Mouse (Mus musculus): Measurements from ENCODE around the gene Myo18b. TPM values are rescaled to one million over a fixed set of nuclear protein-coding genes. Genes with fewer than 3 reads are reported as not detected.

Myo18b gene
- polyA plus RNA-seq, 1 experiment from 2014 or later = 2.0 TPM

DNA sequence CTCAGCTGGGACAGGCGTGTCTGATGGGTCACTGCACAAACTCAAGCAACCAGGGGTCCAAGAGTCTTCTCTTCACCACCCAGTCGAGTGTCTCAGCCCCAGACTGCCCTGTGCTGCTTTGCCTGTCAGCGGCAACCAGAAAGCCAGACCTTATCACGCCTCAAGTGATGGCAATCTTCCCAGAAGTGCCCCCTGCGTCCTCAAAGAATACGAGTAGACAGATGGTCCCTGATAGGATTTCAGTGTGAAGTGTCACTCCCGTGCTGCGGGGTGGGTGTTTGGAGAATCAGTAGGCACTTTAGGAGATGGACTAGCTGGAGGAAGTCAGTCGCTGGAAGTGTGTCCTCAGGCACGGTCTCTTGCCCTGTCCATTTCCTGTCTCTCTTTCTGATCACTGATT lies 165.6 kb downstream of the Myo18b start:
- Histone ChIP-seq H3K9me3 (replicated peaks; ENCODE audit: control insufficient read depth, low read length, poor library complexity, severe bottlenecking) (no peaks in the 10 kb centered on the region), H3K9ac (ENCODE audit: low read depth, low read length) (no peak overlapping the region), H3K4me3 (ENCODE audit: low read depth, low read length) (no peak overlapping the region), H3K36me3 (ENCODE audit: control insufficient read depth, insufficient read depth, low read length) (no peaks in the 10 kb centered on the region), H3K4me2 (ENCODE audit: low read length) (no peak overlapping the region), H3K27ac (ENCODE audit: low read length) (no peak overlapping the region), H3K4me1 (ENCODE audit: control insufficient read depth, insufficient read depth, low read length) (peaks cover 9% of the 10 kb centered on the region; the same call in 1 of the 2 replicates), H3K27me3 (ENCODE audit: control insufficient read depth, insufficient read depth, low read depth, low read length) (no peaks in the 10 kb centered on the region)
- ATAC-seq = no peak
- WGBS = 57% methylated on average over 10 of the region's 10 CpGs

DNA sequence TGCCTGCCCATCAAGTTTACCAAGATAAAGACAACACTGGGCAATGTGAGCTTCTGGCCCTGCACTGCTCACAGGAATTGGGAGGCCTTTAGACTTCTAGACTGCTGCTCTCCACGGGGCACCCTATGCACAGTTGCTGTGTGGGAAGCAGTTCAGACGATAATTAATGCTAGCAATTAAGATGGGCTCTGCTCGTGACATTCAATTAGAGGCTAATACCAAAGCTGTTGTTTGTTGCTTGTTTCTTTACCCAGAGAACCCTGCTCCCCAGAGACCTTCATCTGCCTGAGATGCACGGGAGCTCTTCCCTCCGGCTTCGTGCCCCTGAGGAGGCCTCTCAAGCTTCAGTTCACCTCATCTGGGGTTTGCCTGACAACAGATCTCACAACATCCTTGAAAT lies 167.7 kb downstream of the Myo18b start:
- Histone ChIP-seq H3K9me3 (replicated peaks; ENCODE audit: control insufficient read depth, low read length, poor library complexity, severe bottlenecking) (no peaks in the 10 kb centered on the region), H3K27ac (ENCODE audit: low read length) (no peak overlapping the region), H3K4me1 (ENCODE audit: control insufficient read depth, insufficient read depth, low read length) (peaks cover 9% of the 10 kb centered on the region; the same call in 1 of the 2 replicates), H3K4me2 (ENCODE audit: low read length) (no peak overlapping the region), H3K4me3 (ENCODE audit: low read depth, low read length) (no peak overlapping the region), H3K27me3 (ENCODE audit: control insufficient read depth, insufficient read depth, low read depth, low read length) (no peaks in the 10 kb centered on the region), H3K36me3 (ENCODE audit: control insufficient read depth, insufficient read depth, low read length) (no peaks in the 10 kb centered on the region), H3K9ac (ENCODE audit: low read depth, low read length) (no peak overlapping the region)
- 49% methylated on average over 6 of the region's 6 CpGs for WGBS
- ATAC-seq = no peak

DNA sequence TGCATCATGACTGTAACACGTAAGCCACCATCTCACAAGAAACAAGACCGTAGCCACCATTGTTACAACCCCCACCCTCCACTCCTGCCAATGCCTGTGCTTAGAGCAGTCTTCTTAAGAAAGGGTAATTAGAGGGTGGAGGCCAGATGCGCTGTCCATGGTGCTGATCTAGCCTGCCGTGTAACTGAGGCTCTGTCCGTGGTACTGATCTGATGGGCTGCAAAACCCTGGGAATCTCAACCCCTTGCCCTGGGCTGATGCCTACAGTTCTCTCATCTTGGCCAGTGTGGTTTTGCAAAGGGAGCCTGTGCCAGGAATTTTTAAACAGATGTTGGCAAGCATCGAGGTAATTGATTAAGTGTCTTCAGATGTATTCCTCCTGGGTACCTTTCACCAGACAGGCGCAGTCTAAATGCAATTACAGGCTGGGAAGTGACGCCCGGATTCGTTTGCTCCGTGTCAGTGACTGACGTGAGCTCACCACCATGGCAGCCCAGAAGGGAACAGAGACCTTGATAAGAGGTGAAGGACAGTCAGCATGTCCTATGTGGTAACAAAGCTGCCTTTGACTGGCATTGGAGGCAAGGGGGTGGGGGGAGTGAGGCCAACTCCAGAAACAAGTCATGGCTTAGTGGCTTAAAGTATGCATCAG lies 177.4 kb downstream of the Myo18b start:
- H3K9ac ChIP-seq (ENCODE audit: low read depth, low read length) = no peak overlapping the region
- no peaks in the 10 kb centered on the region for H3K27me3 ChIP-seq (ENCODE audit: control insufficient read depth, insufficient read depth, low read depth, low read length)
- WGBS = 19% methylated on average over 12 of the region's 12 CpGs
- H3K36me3 ChIP-seq (ENCODE audit: control insufficient read depth, insufficient read depth, low read length) = no peaks in the 10 kb centered on the region
- H3K4me2 ChIP-seq (ENCODE audit: low read length) = no peak overlapping the region
- no peaks in the 10 kb centered on the region for H3K9me3 ChIP-seq (replicated peaks; ENCODE audit: control insufficient read depth, low read length, poor library complexity, severe bottlenecking)
- H3K4me1 ChIP-seq (ENCODE audit: control insufficient read depth, insufficient read depth, low read length) = peaks cover 7% of the 10 kb centered on the region; the same call in 1 of the 2 replicates
- no peak overlapping the region; the same call in 1 of the 2 replicates for H3K27ac ChIP-seq (ENCODE audit: low read length)
- peak; percentile 60; the same call in 1 of the 2 replicates for ATAC-seq
- H3K4me3 ChIP-seq (ENCODE audit: low read depth, low read length) = no peak overlapping the region

DNA sequence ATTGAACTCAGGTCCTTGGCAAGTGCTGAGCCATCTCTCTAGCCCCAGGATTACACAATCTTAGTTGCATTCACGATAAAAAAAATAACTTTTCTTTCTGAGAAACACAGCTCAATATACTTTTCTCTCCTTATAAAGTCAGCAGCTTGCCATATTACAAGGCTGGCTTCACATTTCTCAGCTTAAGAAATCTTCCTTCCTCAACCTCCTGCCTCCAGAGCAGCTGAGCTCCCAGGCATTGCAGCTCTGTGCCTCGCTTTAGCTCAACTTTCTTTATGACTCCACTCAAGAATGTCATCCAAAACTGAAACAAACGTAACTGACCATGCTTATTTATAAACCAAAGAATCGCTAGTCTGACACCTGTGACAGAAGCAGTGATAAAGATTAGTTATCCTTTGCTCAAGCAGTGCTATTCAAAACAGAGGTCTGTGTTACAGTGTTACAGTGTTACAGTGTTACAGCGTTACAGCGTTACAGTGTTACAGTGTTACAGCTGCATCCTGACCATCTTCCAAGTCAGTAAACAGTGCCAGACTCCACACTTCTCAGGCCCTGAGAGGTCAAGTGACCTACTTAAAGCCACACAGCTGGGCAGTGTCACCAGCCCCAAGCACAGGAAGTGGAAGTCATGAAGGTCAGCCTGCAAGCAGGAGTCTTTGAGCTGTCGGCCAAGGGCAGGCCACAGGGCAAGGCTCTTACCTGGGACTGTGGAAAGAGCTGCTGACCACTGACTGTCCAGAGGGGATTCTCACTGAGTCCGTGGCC lies 181.3 kb downstream of the Myo18b start:
- no peak overlapping the region for H3K4me2 ChIP-seq (ENCODE audit: low read length)
- H3K27ac ChIP-seq (ENCODE audit: low read length) = no peak overlapping the region
- no peak overlapping the region for H3K4me3 ChIP-seq (ENCODE audit: low read depth, low read length)
- no peaks in the 10 kb centered on the region for H3K9me3 ChIP-seq (replicated peaks; ENCODE audit: control insufficient read depth, low read length, poor library complexity, severe bottlenecking)
- no peaks in the 10 kb centered on the region for H3K36me3 ChIP-seq (ENCODE audit: control insufficient read depth, insufficient read depth, low read length)
- H3K4me1 ChIP-seq (ENCODE audit: control insufficient read depth, insufficient read depth, low read length) = peaks cover 7% of the 10 kb centered on the region; the same call in 1 of the 2 replicates
- H3K9ac ChIP-seq (ENCODE audit: low read depth, low read length) = no peak overlapping the region
- WGBS = 75% methylated on average over 8 of the region's 8 CpGs
- no peaks in the 10 kb centered on the region for H3K27me3 ChIP-seq (ENCODE audit: control insufficient read depth, insufficient read depth, low read depth, low read length)
- no peak for ATAC-seq

DNA sequence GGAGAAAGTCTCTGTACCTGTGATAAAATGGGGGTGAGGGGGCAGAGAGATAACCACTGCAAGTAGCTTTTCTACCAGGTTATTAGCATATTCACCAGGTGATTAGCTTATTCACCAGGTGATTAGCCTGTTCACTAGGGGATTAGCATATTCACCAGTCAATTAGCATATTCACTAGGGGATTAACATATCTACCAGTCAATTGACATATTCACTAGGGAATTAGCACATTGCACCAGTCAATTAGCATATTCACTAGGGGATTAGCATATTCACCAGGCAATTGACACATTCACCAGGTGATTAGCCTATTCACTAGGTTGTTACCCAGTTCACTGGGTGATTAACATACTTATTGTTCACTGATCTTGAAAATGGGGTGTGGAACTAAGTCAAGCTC lies 186.3 kb downstream of the Myo18b start:
- no peaks in the 10 kb centered on the region for H3K4me1 ChIP-seq (ENCODE audit: control insufficient read depth, insufficient read depth, low read length)
- no peak overlapping the region for H3K27ac ChIP-seq (ENCODE audit: low read length)
- H3K9ac ChIP-seq (ENCODE audit: low read depth, low read length) = no peak overlapping the region
- no peaks in the 10 kb centered on the region for H3K9me3 ChIP-seq (replicated peaks; ENCODE audit: control insufficient read depth, low read length, poor library complexity, severe bottlenecking)
- H3K4me3 ChIP-seq (ENCODE audit: low read depth, low read length) = no peak overlapping the region
- no peaks in the 10 kb centered on the region for H3K27me3 ChIP-seq (ENCODE audit: control insufficient read depth, insufficient read depth, low read depth, low read length)
- no peak for ATAC-seq
- no peak overlapping the region for H3K4me2 ChIP-seq (ENCODE audit: low read length)
- no peaks in the 10 kb centered on the region for H3K36me3 ChIP-seq (ENCODE audit: control insufficient read depth, insufficient read depth, low read length)

DNA sequence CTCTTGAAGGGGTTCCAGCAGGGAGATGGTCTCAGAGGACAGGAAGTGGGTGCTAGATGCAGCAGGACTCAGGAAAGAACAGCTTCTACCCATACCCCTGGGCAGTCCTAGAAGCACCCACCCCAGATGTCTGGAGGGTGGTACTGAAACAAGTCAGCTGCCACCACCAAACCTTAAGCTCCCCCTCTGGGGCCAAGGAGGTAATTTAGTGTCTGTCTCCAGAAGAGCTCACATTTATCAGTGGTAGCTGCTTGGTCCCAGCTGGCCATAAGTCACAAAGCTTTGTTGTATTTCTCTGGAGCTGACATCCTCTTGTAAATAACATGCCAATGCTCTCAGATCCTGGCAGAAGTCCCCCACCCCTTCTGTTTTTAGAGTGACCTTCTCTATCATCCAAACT lies 187.7 kb downstream of the Myo18b start:
- no peak for ATAC-seq
- Histone ChIP-seq H3K4me2 (ENCODE audit: low read length) (no peak overlapping the region), H3K4me1 (ENCODE audit: control insufficient read depth, insufficient read depth, low read length) (no peaks in the 10 kb centered on the region), H3K27me3 (ENCODE audit: control insufficient read depth, insufficient read depth, low read depth, low read length) (no peaks in the 10 kb centered on the region), H3K4me3 (ENCODE audit: low read depth, low read length) (no peak overlapping the region), H3K9me3 (replicated peaks; ENCODE audit: control insufficient read depth, low read length, poor library complexity, severe bottlenecking) (no peaks in the 10 kb centered on the region), H3K9ac (ENCODE audit: low read depth, low read length) (no peak overlapping the region), H3K27ac (ENCODE audit: low read length) (no peak overlapping the region), H3K36me3 (ENCODE audit: control insufficient read depth, insufficient read depth, low read length) (no peaks in the 10 kb centered on the region)

DNA sequence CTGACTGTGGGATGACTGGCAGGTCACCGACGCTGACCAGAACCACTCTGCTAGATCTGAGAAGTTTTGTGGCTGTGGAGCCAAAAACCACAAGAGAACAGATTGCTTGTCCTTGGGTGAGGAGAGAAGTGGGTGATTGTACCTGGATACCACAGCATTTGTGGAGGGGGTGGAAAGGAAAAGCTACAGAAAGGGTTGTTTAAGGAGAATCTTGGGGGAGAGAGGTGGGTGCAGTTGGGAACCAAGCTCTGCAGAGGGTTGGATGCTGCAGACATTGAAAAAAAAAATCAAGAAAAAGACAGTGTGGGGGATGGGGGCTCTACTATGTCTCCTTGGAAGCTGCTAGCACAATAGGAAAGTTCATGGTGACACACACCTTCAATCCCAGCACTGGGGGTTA lies 188.7 kb downstream of the Myo18b start:
- no peak for ATAC-seq
- no peak overlapping the region for H3K4me3 ChIP-seq (ENCODE audit: low read depth, low read length)
- no peaks in the 10 kb centered on the region for H3K36me3 ChIP-seq (ENCODE audit: control insufficient read depth, insufficient read depth, low read length)
- H3K27me3 ChIP-seq (ENCODE audit: control insufficient read depth, insufficient read depth, low read depth, low read length) = no peaks in the 10 kb centered on the region
- no peaks in the 10 kb centered on the region for H3K4me1 ChIP-seq (ENCODE audit: control insufficient read depth, insufficient read depth, low read length)
- no peaks in the 10 kb centered on the region for H3K9me3 ChIP-seq (replicated peaks; ENCODE audit: control insufficient read depth, low read length, poor library complexity, severe bottlenecking)
- H3K4me2 ChIP-seq (ENCODE audit: low read length) = no peak overlapping the region
- no peak overlapping the region for H3K27ac ChIP-seq (ENCODE audit: low read length)
- WGBS = 97% methylated on average over 2 of the region's 2 CpGs
- no peak overlapping the region for H3K9ac ChIP-seq (ENCODE audit: low read depth, low read length)

DNA sequence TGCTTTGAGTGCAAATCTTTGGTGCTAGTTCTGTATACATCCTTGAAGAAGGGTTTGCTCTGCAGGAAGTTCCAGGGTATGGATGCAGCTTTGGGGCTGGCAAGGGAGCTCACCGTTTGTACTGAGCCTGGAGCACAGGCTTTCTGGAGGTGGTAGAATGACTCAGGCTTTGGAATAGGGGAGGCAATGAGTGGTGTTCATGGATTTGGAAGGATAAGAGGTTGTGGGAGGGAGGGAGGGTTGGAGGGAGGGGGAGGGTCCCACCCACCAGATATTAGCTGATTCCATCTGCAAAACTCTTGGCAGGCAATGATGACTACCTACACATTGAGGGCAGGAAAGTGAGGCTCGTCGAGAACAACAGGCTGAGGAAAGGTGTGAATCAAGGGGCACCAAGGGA lies 195.4 kb downstream of the Myo18b start:
- no peak overlapping the region for H3K9ac ChIP-seq (ENCODE audit: low read depth, low read length)
- ATAC-seq = no peak
- H3K4me1 ChIP-seq (ENCODE audit: control insufficient read depth, insufficient read depth, low read length) = no peaks in the 10 kb centered on the region
- no peaks in the 10 kb centered on the region for H3K36me3 ChIP-seq (ENCODE audit: control insufficient read depth, insufficient read depth, low read length)
- H3K4me2 ChIP-seq (ENCODE audit: low read length) = no peak overlapping the region
- 83% methylated on average over 3 of the region's 3 CpGs for WGBS
- no peaks in the 10 kb centered on the region for H3K27me3 ChIP-seq (ENCODE audit: control insufficient read depth, insufficient read depth, low read depth, low read length)
- no peaks in the 10 kb centered on the region for H3K9me3 ChIP-seq (replicated peaks; ENCODE audit: control insufficient read depth, low read length, poor library complexity, severe bottlenecking)
- no peak overlapping the region for H3K4me3 ChIP-seq (ENCODE audit: low read depth, low read length)
- H3K27ac ChIP-seq (ENCODE audit: low read length) = no peak overlapping the region

DNA sequence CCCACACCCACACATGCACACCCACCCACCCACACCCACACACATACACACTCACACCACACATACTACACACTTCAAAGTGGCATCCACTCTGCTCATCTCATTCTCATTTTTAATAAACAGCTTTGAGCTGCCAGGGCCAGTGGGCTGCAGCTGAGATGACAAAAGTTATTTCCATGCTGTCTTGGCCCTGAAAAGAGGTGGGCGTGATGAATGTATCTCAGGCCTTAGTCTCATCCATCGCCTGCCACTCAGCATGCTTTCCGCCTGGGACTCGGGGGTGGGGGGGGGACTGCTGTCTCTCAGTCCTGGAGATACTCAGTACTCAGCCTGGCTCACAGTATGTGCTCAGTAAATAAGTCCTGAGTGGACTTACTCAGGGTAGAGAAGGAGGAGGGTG lies 199.5 kb downstream of the Myo18b start:
- ATAC-seq = no peak
- no peaks in the 10 kb centered on the region for H3K9me3 ChIP-seq (replicated peaks; ENCODE audit: control insufficient read depth, low read length, poor library complexity, severe bottlenecking)
- H3K9ac ChIP-seq (ENCODE audit: low read depth, low read length) = no peak overlapping the region
- H3K4me1 ChIP-seq (ENCODE audit: control insufficient read depth, insufficient read depth, low read length) = 0 out of 2 replicates have a peak, but pooled peaks cover 4% of the 10 kb centered on the region
- no peak overlapping the region for H3K4me3 ChIP-seq (ENCODE audit: low read depth, low read length)
- H3K27ac ChIP-seq (ENCODE audit: low read length) = no peak overlapping the region
- 66% methylated on average over 4 of the region's 4 CpGs for WGBS
- no peaks in the 10 kb centered on the region for H3K27me3 ChIP-seq (ENCODE audit: control insufficient read depth, insufficient read depth, low read depth, low read length)
- no peaks in the 10 kb centered on the region for H3K36me3 ChIP-seq (ENCODE audit: control insufficient read depth, insufficient read depth, low read length)
- no peak overlapping the region for H3K4me2 ChIP-seq (ENCODE audit: low read length)
